Mouse (Mus musculus): ENCODE measurements at regions not wholly inside any gene's neighbourhood (a gene's known extent, or its start where the extent isn't known, plus 50 kb on each side); places are given as distances from the start of the nearest gene placed in this dataset.
A peak's percentile ranks its signal among the peaks of the same experiment; 100 is the strongest.

GRCm38 (mm10) chr9:23580155-23580554, 357.3 kb downstream of the Bmper start:
- Histone ChIP-seq H3K4me2 (ENCODE audit: low read depth, low read length) (no peak overlapping the region), H3K27ac (replicated peaks; ENCODE audit: low read depth, low read length) (no peak overlapping the region), H3K9ac (ENCODE audit: low read depth, low read length) (no peak overlapping the region), H3K9me3 (ENCODE audit: control insufficient read depth, low read length) (no peaks in the 10 kb centered on the region), H3K36me3 (ENCODE audit: control insufficient read depth, insufficient read depth, low read length) (no peaks in the 10 kb centered on the region), H3K4me1 (ENCODE audit: control insufficient read depth, insufficient read depth, low read length) (no peaks in the 10 kb centered on the region), H3K4me3 (ENCODE audit: low read depth, low read length) (no peak overlapping the region), H3K27me3 (replicated peaks; ENCODE audit: control insufficient read depth, insufficient read depth, low read length) (no peaks in the 10 kb centered on the region)
- DNase-seq (ENCODE audit: low spot score) (peak; percentile 60), ATAC-seq (ENCODE audit: low read depth) (no peak)
- WGBS: 55% methylated on average over 6 of the region's 6 CpGs

DNA sequence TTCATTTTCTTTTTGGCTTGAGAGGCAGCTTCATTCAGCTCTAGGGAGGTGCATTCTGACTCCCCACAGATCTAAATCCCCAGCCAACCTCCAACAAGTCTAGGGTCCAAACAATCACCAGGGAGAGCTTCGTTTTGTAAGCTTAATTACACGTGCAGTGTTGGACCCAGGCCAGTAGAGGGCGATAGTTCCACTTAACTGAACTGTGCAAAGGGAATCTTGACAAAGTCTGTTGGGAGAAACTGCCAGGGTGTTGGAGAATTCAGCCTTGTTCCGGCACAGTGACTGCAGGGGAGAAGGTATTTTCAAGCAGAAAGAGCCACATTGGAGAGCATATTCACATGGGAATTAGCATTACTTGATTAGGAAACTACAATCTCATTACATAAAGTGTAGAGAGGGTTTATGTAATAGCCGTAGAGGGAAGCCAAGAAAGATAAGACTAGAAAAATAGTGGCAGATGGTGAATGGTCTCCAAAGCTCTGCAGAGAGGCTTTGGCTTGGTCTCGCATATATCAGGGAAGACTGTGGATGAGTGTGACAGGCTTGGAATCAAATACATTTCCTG, 358.2 kb downstream of the Bmper start:
- Histone ChIP-seq H3K27me3 (replicated peaks; ENCODE audit: control insufficient read depth, insufficient read depth, low read length) (no peaks in the 10 kb centered on the region), H3K27ac (replicated peaks; ENCODE audit: low read depth, low read length) (no peak overlapping the region), H3K9ac (ENCODE audit: low read depth, low read length) (no peak overlapping the region), H3K9me3 (ENCODE audit: control insufficient read depth, low read length) (no peaks in the 10 kb centered on the region), H3K4me1 (ENCODE audit: control insufficient read depth, insufficient read depth, low read length) (no peaks in the 10 kb centered on the region), H3K4me2 (ENCODE audit: low read depth, low read length) (no peak overlapping the region), H3K36me3 (ENCODE audit: control insufficient read depth, insufficient read depth, low read length) (no peaks in the 10 kb centered on the region), H3K4me3 (ENCODE audit: low read depth, low read length) (no peak overlapping the region)
- 0 out of 2 replicates have a peak, but pooled peaks have one; percentile 63 for ATAC-seq (ENCODE audit: low read depth)
- 18% methylated on average over 6 of the region's 6 CpGs for WGBS
- DNase-seq (ENCODE audit: low spot score): peak; percentile 87

- no peaks in the 10 kb centered on the region for H3K4me1 ChIP-seq (ENCODE audit: control insufficient read depth, insufficient read depth, low read length)
- DNase-seq (ENCODE audit: low spot score) (no peak), ATAC-seq (ENCODE audit: low read depth) (no peak)
Measured at GRCm38 (mm10) chr9:23584561-23584960, 361.7 kb downstream of the Bmper start.

DNA sequence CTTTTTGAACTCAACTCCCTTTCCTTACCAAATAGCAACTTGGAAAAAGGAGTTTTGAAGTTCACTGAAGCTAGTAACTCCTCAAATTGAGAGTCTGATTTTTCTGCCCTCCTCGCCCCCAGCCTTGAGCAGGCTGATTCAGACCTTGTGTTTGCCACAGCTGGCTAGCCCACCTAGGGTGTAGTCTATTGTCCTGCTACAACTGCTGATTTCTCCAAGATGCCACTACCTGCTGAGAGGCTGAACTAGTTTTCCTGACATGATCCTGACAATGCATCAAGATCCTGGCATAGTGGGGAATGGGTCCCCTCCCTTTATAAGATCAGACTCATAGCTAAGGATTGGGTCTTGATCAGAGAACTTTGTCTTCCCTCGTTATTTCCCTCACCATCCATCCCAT, 366.1 kb downstream of the Bmper start:
- Histone ChIP-seq H3K9ac (ENCODE audit: low read depth, low read length) (no peak overlapping the region), H3K4me2 (ENCODE audit: low read depth, low read length) (no peak overlapping the region), H3K9me3 (ENCODE audit: control insufficient read depth, low read length) (no peaks in the 10 kb centered on the region), H3K4me1 (ENCODE audit: control insufficient read depth, insufficient read depth, low read length) (no peaks in the 10 kb centered on the region), H3K36me3 (ENCODE audit: control insufficient read depth, insufficient read depth, low read length) (no peaks in the 10 kb centered on the region), H3K27ac (replicated peaks; ENCODE audit: low read depth, low read length) (no peak overlapping the region), H3K27me3 (replicated peaks; ENCODE audit: control insufficient read depth, insufficient read depth, low read length) (no peaks in the 10 kb centered on the region), H3K4me3 (ENCODE audit: low read depth, low read length) (no peak overlapping the region)
- DNase-seq (ENCODE audit: low spot score): no peak
- 60% methylated on average over 2 of the region's 2 CpGs for WGBS
- no peak for ATAC-seq (ENCODE audit: low read depth)

More at GRCm38 (mm10) chr9:23584561-23584960, 361.7 kb downstream of the Bmper start:
- Histone ChIP-seq H3K4me2 (ENCODE audit: low read depth, low read length) (no peak overlapping the region), H3K9me3 (ENCODE audit: control insufficient read depth, low read length) (no peaks in the 10 kb centered on the region), H3K27me3 (replicated peaks; ENCODE audit: control insufficient read depth, insufficient read depth, low read length) (no peaks in the 10 kb centered on the region), H3K36me3 (ENCODE audit: control insufficient read depth, insufficient read depth, low read length) (no peaks in the 10 kb centered on the region), H3K4me3 (ENCODE audit: low read depth, low read length) (no peak overlapping the region), H3K27ac (replicated peaks; ENCODE audit: low read depth, low read length) (no peak overlapping the region), H3K9ac (ENCODE audit: low read depth, low read length) (no peak overlapping the region)

GRCm38 (mm10) chr9:23591906-23592305, 369.0 kb downstream of the Bmper start:
- no peaks in the 10 kb centered on the region for H3K4me1 ChIP-seq (ENCODE audit: control insufficient read depth, insufficient read depth, low read length)
- H3K4me2 ChIP-seq (ENCODE audit: low read depth, low read length): no peak overlapping the region
- no peaks in the 10 kb centered on the region for H3K36me3 ChIP-seq (ENCODE audit: control insufficient read depth, insufficient read depth, low read length)
- DNase-seq (ENCODE audit: low spot score) (no peak), ATAC-seq (ENCODE audit: low read depth) (no peak)
- no peaks in the 10 kb centered on the region for H3K9me3 ChIP-seq (ENCODE audit: control insufficient read depth, low read length)
- H3K27me3 ChIP-seq (replicated peaks; ENCODE audit: control insufficient read depth, insufficient read depth, low read length): no peaks in the 10 kb centered on the region
- H3K4me3 ChIP-seq (ENCODE audit: low read depth, low read length): no peak overlapping the region
- H3K27ac ChIP-seq (replicated peaks; ENCODE audit: low read depth, low read length): no peak overlapping the region
- no peak overlapping the region for H3K9ac ChIP-seq (ENCODE audit: low read depth, low read length)

GRCm38 (mm10) chr9:23600623-23601022, 377.7 kb downstream of the Bmper start:
- Histone ChIP-seq H3K27me3 (replicated peaks; ENCODE audit: control insufficient read depth, insufficient read depth, low read length) (no peaks in the 10 kb centered on the region), H3K4me3 (ENCODE audit: low read depth, low read length) (no peak overlapping the region), H3K9me3 (ENCODE audit: control insufficient read depth, low read length) (no peaks in the 10 kb centered on the region), H3K4me1 (ENCODE audit: control insufficient read depth, insufficient read depth, low read length) (no peaks in the 10 kb centered on the region), H3K4me2 (ENCODE audit: low read depth, low read length) (no peak overlapping the region), H3K36me3 (ENCODE audit: control insufficient read depth, insufficient read depth, low read length) (no peaks in the 10 kb centered on the region), H3K9ac (ENCODE audit: low read depth, low read length) (no peak overlapping the region), H3K27ac (replicated peaks; ENCODE audit: low read depth, low read length) (no peak overlapping the region)
- WGBS: 87% methylated on average over 2 of the region's 2 CpGs
- DNase-seq (ENCODE audit: low spot score) (no peak), ATAC-seq (ENCODE audit: low read depth) (no peak)
